Mouse (Mus musculus) kidney, adult 2 months (tissue): ENCODE results near the gene Pls1.

Experiments
- CTCF ChIP-seq: fragments of 200-500 bp; conservative IDR thresholded peaks from 2 replicates; pipeline ENCODE4 v1.5.1; 2011; ENCODE audit warnings: low read depth, mild to moderate bottlenecking, control low read depth, low read length, moderate library complexity, mixed read lengths; ENCODE audit not compliant: insufficient read depth, insufficient read length
- POLR2A ChIP-seq: fragments of 200-500 bp; IDR thresholded peaks from one replicate; pipeline ENCODE4 v1.6.1; 2011; ENCODE audit warnings: low read depth, low read length, control low read depth

GRCm38 (mm10) chr9:95805449-95805848 lies 39.7 kb downstream of the Pls1 start:
- TF ChIP-seq CTCF (no peak), POLR2A (no peak)
